Mouse (Mus musculus): ENCODE results near the gene Stxbp1.

DNA sequence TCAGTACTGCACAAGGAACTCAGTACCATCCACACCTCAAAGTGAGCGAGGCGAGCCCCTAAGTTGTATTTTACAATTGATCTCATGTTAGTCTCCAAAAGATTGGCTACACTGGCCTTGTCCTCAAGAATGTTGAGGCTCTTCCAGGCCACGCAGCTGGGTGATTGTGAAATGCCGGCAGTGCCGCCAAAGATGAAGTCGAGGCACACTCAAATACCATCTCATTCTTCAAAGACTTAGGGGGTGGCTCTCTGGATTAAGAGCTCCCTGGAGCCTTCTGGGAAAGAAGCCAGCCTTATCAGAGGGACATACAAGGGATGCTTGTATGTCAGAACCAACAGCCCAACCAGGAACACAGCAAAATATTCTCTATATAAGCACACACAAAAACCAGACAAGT lies 55.7 kb downstream of the Stxbp1 start:
- TF ChIP-seq CTCF (IDR thresholded peaks at IDR 0.05; ENCODE audit: control insufficient read depth, insufficient read depth, low read length) (no peak), POLR2A (IDR thresholded peaks at IDR 0.05; ENCODE audit: borderline replicate concordance, control insufficient read depth, low read depth, low read length) (no peak)
